Mouse (Mus musculus) midbrain, embryonic 15.5 days (tissue): ENCODE results near the gene Trp53bp1. TPM values are rescaled to one million over a fixed set of nuclear protein-coding genes. Genes with fewer than 3 reads are reported as not detected.

Source experiments
- ATAC-seq: fragments of 200-750 bp; cut with Nextera tagmentation; replicated peaks from 2 replicates; pipeline ENCODE4 v1.8.0; 2017; ENCODE audit warnings: moderate TSS enrichment
- H3K27ac ChIP-seq: fragments of 300-500 bp; sonication (generic); 2 replicates; pipeline ENCODE4 v1.5.1; 2015; ENCODE audit warnings: mild to moderate bottlenecking, inconsistent platforms
- H3K27me3 ChIP-seq: fragments of 300-500 bp; sonication (generic); replicated peaks from 2 replicates; pipeline ENCODE4 v1.6.1; 2015; ENCODE audit warnings: inconsistent platforms
- H3K36me3 ChIP-seq: fragments of 300-500 bp; sonication (generic); replicated peaks from 2 replicates; pipeline ENCODE4 v1.6.1; 2015; ENCODE audit warnings: inconsistent platforms
- H3K4me1 ChIP-seq: fragments of 300-500 bp; sonication (generic); 2 replicates; pipeline ENCODE4 v1.6.1; 2015; ENCODE audit warnings: inconsistent platforms
- H3K4me2 ChIP-seq: fragments of 300-500 bp; sonication (generic); 2 replicates; pipeline ENCODE4 v1.6.1; 2015; ENCODE audit warnings: inconsistent platforms, mild to moderate bottlenecking, moderate library complexity
- H3K4me3 ChIP-seq: fragments of 300-500 bp; sonication (generic); 2 replicates; pipeline ENCODE4 v1.5.1; 2015; ENCODE audit warnings: mild to moderate bottlenecking, inconsistent platforms
- H3K9ac ChIP-seq: fragments of 300-500 bp; sonication (generic); 2 replicates; pipeline ENCODE4 v1.6.1; 2015; ENCODE audit warnings: mild to moderate bottlenecking, inconsistent platforms
- H3K9me3 ChIP-seq: fragments of 300-500 bp; sonication (generic); 2 replicates; pipeline ENCODE4 v1.6.1; 2016; ENCODE audit warnings: inconsistent platforms
- WGBS: fragments of 180-500 bp; shearing (Covaris S2); methylation state at CpG from one replicate; pipeline ENCODE4 v1.1.7; 2015; ENCODE audit warnings: mixed read lengths; 5-methylcytosine and 5-hydroxymethylcytosine counted together
- polyA plus RNA-seq: library from polyadenylated mRNA; unstranded; fragments of >200 nt; fragmentation: Nextera tagmentation; extraction: Ambion mirVana; gene quantifications from 2 replicates; pipeline ENCODE4 v1.2.1, GENCODE M21; 2015

Trp53bp1 gene
- polyA plus RNA-seq: 186 and 214 TPM in 2 replicates

GRCm38 (mm10) chr2:121271236-121271927, at the start of gene Trp53bp1:
TSS of gene Trp53bp1 (minus strand) at chr2:121271407.
- 0% methylated on average over 37 of the region's 37 CpGs for WGBS
- peak within 1 kb of the TSS; percentile 78 for H3K4me3 ChIP-seq

GRCm38 (mm10) chr2:121316278-121316677, 45.1 kb upstream of the Trp53bp1 start:
- no peak overlapping the region for H3K4me2 ChIP-seq
- peaks cover 20% of the 10 kb centered on the region for H3K36me3 ChIP-seq
- WGBS: 75% methylated on average over 8 of the region's 8 CpGs

More at GRCm38 (mm10) chr2:121271236-121271927, at the start of gene Trp53bp1:
- peak within 1 kb of the TSS; percentile 98 for H3K27ac ChIP-seq
- no peaks in the 10 kb centered on the region for H3K27me3 ChIP-seq
- H3K36me3 ChIP-seq: peaks cover 7% of the 10 kb centered on the region; the same call in 1 of the 2 replicates
- no peaks in the 10 kb centered on the region for H3K9me3 ChIP-seq
- H3K9ac ChIP-seq: peak within 1 kb of the TSS; percentile 91
- peak within 1 kb of the TSS; percentile 65 for H3K4me2 ChIP-seq
- H3K4me1 ChIP-seq: peaks cover 45% of the 10 kb centered on the region
- peak; percentile 99 for ATAC-seq

GRCm38 (mm10) chr2:121308997-121309416, 37.8 kb upstream of the Trp53bp1 start:
- no peaks in the 10 kb centered on the region for H3K27me3 ChIP-seq
- no peak overlapping the region for H3K27ac ChIP-seq
- 55% methylated on average over 5 of the region's 5 CpGs for WGBS
- ATAC-seq: 0 out of 2 replicates have a peak, but pooled peaks have one; percentile 58
- peaks cover 29% of the 10 kb centered on the region for H3K36me3 ChIP-seq
- H3K4me1 ChIP-seq: no peaks in the 10 kb centered on the region
- no peaks in the 10 kb centered on the region for H3K9me3 ChIP-seq
- no peak overlapping the region for H3K9ac ChIP-seq
- H3K4me3 ChIP-seq: no peak overlapping the region
- no peak overlapping the region for H3K4me2 ChIP-seq

More at GRCm38 (mm10) chr2:121316278-121316677, 45.1 kb upstream of the Trp53bp1 start:
- Histone ChIP-seq H3K9ac (no peak overlapping the region), H3K27me3 (no peaks in the 10 kb centered on the region), H3K4me3 (no peak overlapping the region), H3K27ac (no peak overlapping the region), H3K9me3 (no peaks in the 10 kb centered on the region), H3K4me1 (no peaks in the 10 kb centered on the region)
- no peak for ATAC-seq

GRCm38 (mm10) chr2:121300036-121300435, 28.8 kb upstream of the Trp53bp1 start:
- 92% methylated on average over 10 of the region's 10 CpGs for WGBS
- Histone ChIP-seq H3K4me3 (no peak overlapping the region), H3K27ac (no peak overlapping the region), H3K4me1 (peaks cover 32% of the 10 kb centered on the region), H3K4me2 (no peak overlapping the region), H3K27me3 (no peaks in the 10 kb centered on the region), H3K9ac (no peak overlapping the region), H3K36me3 (peaks cover 38% of the 10 kb centered on the region), H3K9me3 (no peaks in the 10 kb centered on the region)
- ATAC-seq: no peak

- Histone ChIP-seq H3K36me3 (peaks cover 37% of the 10 kb centered on the region), H3K4me1 (peaks cover 38% of the 10 kb centered on the region), H3K27ac (no peak overlapping the region), H3K4me3 (no peak overlapping the region), H3K9me3 (no peaks in the 10 kb centered on the region), H3K4me2 (no peak overlapping the region), H3K9ac (no peak overlapping the region), H3K27me3 (no peaks in the 10 kb centered on the region)
- 91% methylated on average over 17 of the region's 17 CpGs for WGBS
- ATAC-seq: no peak
Observed at GRCm38 (mm10) chr2:121299471-121299870, 28.3 kb upstream of the Trp53bp1 start.

- Histone ChIP-seq H3K4me3 (no peak overlapping the region), H3K36me3 (peaks cover 29% of the 10 kb centered on the region), H3K9ac (no peak overlapping the region), H3K9me3 (no peaks in the 10 kb centered on the region), H3K4me1 (peaks cover 49% of the 10 kb centered on the region), H3K27ac (no peak overlapping the region), H3K27me3 (no peaks in the 10 kb centered on the region), H3K4me2 (peak overlapping the region; percentile 93)
- WGBS: 7% methylated on average over 8 of the region's 8 CpGs
- ATAC-seq: no peak
Observed at GRCm38 (mm10) chr2:121298131-121298530, 26.9 kb upstream of the Trp53bp1 start.

- no peaks in the 10 kb centered on the region for H3K27me3 ChIP-seq
- peaks cover 49% of the 10 kb centered on the region for H3K4me1 ChIP-seq
- ATAC-seq: no peak
- H3K9me3 ChIP-seq: no peaks in the 10 kb centered on the region
- H3K4me2 ChIP-seq: peak overlapping the region; percentile 93
- peaks cover 26% of the 10 kb centered on the region for H3K36me3 ChIP-seq
- no peak overlapping the region for H3K27ac ChIP-seq
- no peak overlapping the region for H3K4me3 ChIP-seq
- 13% methylated on average over 9 of the region's 9 CpGs for WGBS
- no peak overlapping the region for H3K9ac ChIP-seq
Observed at GRCm38 (mm10) chr2:121297701-121298100, 26.5 kb upstream of the Trp53bp1 start.

GRCm38 (mm10) chr2:121296754-121297231, 25.6 kb upstream of the Trp53bp1 start:
- Histone ChIP-seq H3K4me1 (peaks cover 49% of the 10 kb centered on the region), H3K9ac (peak overlapping the region; percentile 56), H3K9me3 (no peaks in the 10 kb centered on the region), H3K36me3 (peaks cover 17% of the 10 kb centered on the region), H3K4me2 (peak overlapping the region; percentile 93), H3K4me3 (peak overlapping the region; percentile 54), H3K27me3 (no peaks in the 10 kb centered on the region), H3K27ac (peak overlapping the region; percentile 83)
- no peak for ATAC-seq
- 8% methylated on average over 6 of the region's 6 CpGs for WGBS

- peak overlapping the region; percentile 93 for H3K4me2 ChIP-seq
- peaks cover 52% of the 10 kb centered on the region for H3K4me1 ChIP-seq
- 2% methylated on average over 15 of the region's 15 CpGs for WGBS
- peaks cover 10% of the 10 kb centered on the region for H3K36me3 ChIP-seq
- H3K4me3 ChIP-seq: peak overlapping the region; percentile 54
- H3K9ac ChIP-seq: peak overlapping the region; percentile 56
- H3K27me3 ChIP-seq: no peaks in the 10 kb centered on the region
- H3K27ac ChIP-seq: peak overlapping the region; percentile 83
- no peaks in the 10 kb centered on the region for H3K9me3 ChIP-seq
- ATAC-seq: peak; percentile 58
Observed at GRCm38 (mm10) chr2:121295608-121296571, 24.7 kb upstream of the Trp53bp1 start.

GRCm38 (mm10) chr2:121294753-121295607, 23.8 kb upstream of the Trp53bp1 start:
- Histone ChIP-seq H3K36me3 (peaks cover 8% of the 10 kb centered on the region; the same call in 1 of the 2 replicates), H3K9ac (peak overlapping the region; percentile 56), H3K4me2 (peak overlapping the region; percentile 93), H3K4me3 (peak overlapping the region; percentile 54), H3K27me3 (no peaks in the 10 kb centered on the region), H3K9me3 (no peaks in the 10 kb centered on the region), H3K27ac (peak overlapping the region; percentile 83), H3K4me1 (peaks cover 60% of the 10 kb centered on the region)
- WGBS: 1% methylated on average over 18 of the region's 18 CpGs
- ATAC-seq: peak; percentile 87

- no peaks in the 10 kb centered on the region for H3K27me3 ChIP-seq
- H3K9ac ChIP-seq: peak overlapping the region; percentile 56; the same call in 1 of the 2 replicates
- H3K36me3 ChIP-seq: peaks cover 1% of the 10 kb centered on the region; the same call in 1 of the 2 replicates
- peaks cover 64% of the 10 kb centered on the region for H3K4me1 ChIP-seq
- peak overlapping the region; percentile 93 for H3K4me2 ChIP-seq
- no peak for ATAC-seq
- 36% methylated on average over 4 of the region's 4 CpGs for WGBS
- peak overlapping the region; percentile 54 for H3K4me3 ChIP-seq
- no peaks in the 10 kb centered on the region for H3K9me3 ChIP-seq
- peak overlapping the region; percentile 83 for H3K27ac ChIP-seq
Observed at GRCm38 (mm10) chr2:121294182-121294581, 23.0 kb upstream of the Trp53bp1 start.
